Mouse (Mus musculus) T-helper 2 cell (primary cell): ENCODE measurements around the gene Cyb5r2.

ENCODE experiments used
- in situ Hi-C: fragments of 300-600 bp; cut with MboI, MseI; formaldehyde crosslinking; loops from one replicate; pipeline ENCODE4 v1.15.1; 2025; ENCODE audit warnings: high pct_unique_total_duplicates

Cyb5r2 gene

GRCm38 (mm10) chr7:107757308-107758151, at the start of gene Cyb5r2:
Cyb5r2 (minus strand) TSS chr7:107758032.
- in situ Hi-C loops: no loop called here

GRCm38 (mm10) chr7:107802138-107802537, 44.3 kb upstream of the Cyb5r2 start:
- in situ Hi-C loops: no loop called here

GRCm38 (mm10) chr7:107801108-107801507, 43.3 kb upstream of the Cyb5r2 start, which contains the start of gene Ovch2:
Ovch2 (minus strand) TSS chr7:107801208.
- in situ Hi-C loops: no loop called here

GRCm38 (mm10) chr7:107796500-107796899, 38.7 kb upstream of the Cyb5r2 start:
- in situ Hi-C loops: no loop called here

GRCm38 (mm10) chr7:107787977-107788620, 30.3 kb upstream of the Cyb5r2 start:
- in situ Hi-C loops: no loop called here

- in situ Hi-C loops: no loop called here
These were observed 21.8 kb upstream of the Cyb5r2 start for GRCm38 (mm10) chr7:107779611-107780010.

- in situ Hi-C loops: no loop called here
These were observed 20.4 kb upstream of the Cyb5r2 start for GRCm38 (mm10) chr7:107778216-107778615.

- in situ Hi-C loops: no loop called here
These were observed 13.0 kb upstream of the Cyb5r2 start for GRCm38 (mm10) chr7:107770812-107771211.

- in situ Hi-C loops: no loop called here
These were observed 1.1 kb downstream of the Cyb5r2 start for GRCm38 (mm10) chr7:107756748-107757147.

- in situ Hi-C loops: no loop called here
These were observed 1.9 kb downstream of the Cyb5r2 start for GRCm38 (mm10) chr7:107755905-107756304.

GRCm38 (mm10) chr7:107752031-107752520, 5.8 kb downstream of the Cyb5r2 start:
- in situ Hi-C loops: no loop called here

- in situ Hi-C loops: loop anchor here (5.0 kb wide), 1 partner anchor 87 kb away; no protein-coding TSS in a partner anchor
These were observed 8.1 kb downstream of the Cyb5r2 start for GRCm38 (mm10) chr7:107749721-107750120.

- in situ Hi-C loops: loop anchor here (5.0 kb wide), 1 partner anchor 87 kb away; no protein-coding TSS in a partner anchor
These were observed 8.6 kb downstream of the Cyb5r2 start for GRCm38 (mm10) chr7:107749270-107749669.

GRCm38 (mm10) chr7:107747954-107748353, 9.9 kb downstream of the Cyb5r2 start:
- in situ Hi-C loops: loop anchor here (5.0 kb wide), 1 partner anchor 86 kb away; no protein-coding TSS in a partner anchor

- in situ Hi-C loops: loop anchor here (5.0 kb wide), 1 partner anchor 85 kb away; no protein-coding TSS in a partner anchor
These were observed 10.4 kb downstream of the Cyb5r2 start for GRCm38 (mm10) chr7:107747476-107747875.

GRCm38 (mm10) chr7:107746036-107746435, 11.8 kb downstream of the Cyb5r2 start:
- in situ Hi-C loops: loop anchor here (5.0 kb wide), 1 partner anchor 84 kb away; no protein-coding TSS in a partner anchor

- in situ Hi-C loops: loop anchor here (5.0 kb wide), 1 partner anchor 83 kb away; no protein-coding TSS in a partner anchor
These were observed 12.7 kb downstream of the Cyb5r2 start for GRCm38 (mm10) chr7:107745111-107745510.

- in situ Hi-C loops: no loop called here
These were observed 13.4 kb downstream of the Cyb5r2 start for GRCm38 (mm10) chr7:107744454-107744853.

- in situ Hi-C loops: no loop called here
These were observed 14.8 kb downstream of the Cyb5r2 start for GRCm38 (mm10) chr7:107742963-107743465.

- in situ Hi-C loops: no loop called here
These were observed 19.1 kb downstream of the Cyb5r2 start for GRCm38 (mm10) chr7:107738726-107739125.

- in situ Hi-C loops: no loop called here
These were observed 24.7 kb downstream of the Cyb5r2 start for GRCm38 (mm10) chr7:107733162-107733561.

- in situ Hi-C loops: no loop called here
These were observed 27.2 kb downstream of the Cyb5r2 start for GRCm38 (mm10) chr7:107730587-107730986.
